Mouse (Mus musculus): ENCODE data around the gene Gm10309.

The Gm10309 gene

GRCm38 (mm10) chr17:86505183-86505631 lies at the start of gene Gm10309:
Gene Gm10309, minus strand, starts transcription at chr17:86505232.
- no peak for DNase-seq (ENCODE audit: extremely low read depth, insufficient read length, low spot score)

GRCm38 (mm10) chr17:86551995-86552394 lies 47.0 kb upstream of the Gm10309 start:
- DNase-seq (ENCODE audit: extremely low read depth, insufficient read length, low spot score), result no peak

- no peak for DNase-seq (ENCODE audit: extremely low read depth, insufficient read length, low spot score)
These were observed 46.5 kb upstream of the Gm10309 start for GRCm38 (mm10) chr17:86551561-86551960.

GRCm38 (mm10) chr17:86549128-86549527 lies 44.1 kb upstream of the Gm10309 start:
- no peak for DNase-seq (ENCODE audit: extremely low read depth, insufficient read length, low spot score)

- no peak for DNase-seq (ENCODE audit: extremely low read depth, insufficient read length, low spot score)
These were observed 41.5 kb upstream of the Gm10309 start for GRCm38 (mm10) chr17:86546529-86546928.

GRCm38 (mm10) chr17:86539881-86540430 lies 34.9 kb upstream of the Gm10309 start:
- no peak for DNase-seq (ENCODE audit: extremely low read depth, insufficient read length, low spot score)

GRCm38 (mm10) chr17:86535827-86536656 lies 31.0 kb upstream of the Gm10309 start:
- DNase-seq (ENCODE audit: extremely low read depth, insufficient read length, low spot score), result peak; percentile 40

GRCm38 (mm10) chr17:86535096-86535495 lies 30.1 kb upstream of the Gm10309 start:
- DNase-seq (ENCODE audit: extremely low read depth, insufficient read length, low spot score), result peak; percentile 37

- no peak for DNase-seq (ENCODE audit: extremely low read depth, insufficient read length, low spot score)
These were observed 28.5 kb upstream of the Gm10309 start for GRCm38 (mm10) chr17:86533549-86533851.

- no peak for DNase-seq (ENCODE audit: extremely low read depth, insufficient read length, low spot score)
These were observed 27.9 kb upstream of the Gm10309 start for GRCm38 (mm10) chr17:86532783-86533548.

GRCm38 (mm10) chr17:86531231-86531630 lies 26.2 kb upstream of the Gm10309 start:
- no peak for DNase-seq (ENCODE audit: extremely low read depth, insufficient read length, low spot score)

GRCm38 (mm10) chr17:86529411-86529810 lies 24.4 kb upstream of the Gm10309 start:
- DNase-seq (ENCODE audit: extremely low read depth, insufficient read length, low spot score), result no peak

- no peak for DNase-seq (ENCODE audit: extremely low read depth, insufficient read length, low spot score)
These were observed 24.0 kb upstream of the Gm10309 start for GRCm38 (mm10) chr17:86529003-86529402.

- no peak for DNase-seq (ENCODE audit: extremely low read depth, insufficient read length, low spot score)
These were observed 22.3 kb upstream of the Gm10309 start for GRCm38 (mm10) chr17:86527298-86527697.

GRCm38 (mm10) chr17:86526016-86526415 lies 21.0 kb upstream of the Gm10309 start:
- DNase-seq (ENCODE audit: extremely low read depth, insufficient read length, low spot score), result no peak

- no peak for DNase-seq (ENCODE audit: extremely low read depth, insufficient read length, low spot score)
These were observed 20.0 kb upstream of the Gm10309 start for GRCm38 (mm10) chr17:86525075-86525474.

GRCm38 (mm10) chr17:86523843-86524242 lies 18.8 kb upstream of the Gm10309 start:
- no peak for DNase-seq (ENCODE audit: extremely low read depth, insufficient read length, low spot score)

GRCm38 (mm10) chr17:86523374-86523773 lies 18.3 kb upstream of the Gm10309 start:
- no peak for DNase-seq (ENCODE audit: extremely low read depth, insufficient read length, low spot score)

- no peak for DNase-seq (ENCODE audit: extremely low read depth, insufficient read length, low spot score)
These were observed 17.6 kb upstream of the Gm10309 start for GRCm38 (mm10) chr17:86522649-86523048.

- no peak for DNase-seq (ENCODE audit: extremely low read depth, insufficient read length, low spot score)
These were observed 16.2 kb upstream of the Gm10309 start for GRCm38 (mm10) chr17:86521252-86521651.

- DNase-seq (ENCODE audit: extremely low read depth, insufficient read length, low spot score), result no peak
These were observed 13.6 kb upstream of the Gm10309 start for GRCm38 (mm10) chr17:86518604-86519003.

- DNase-seq (ENCODE audit: extremely low read depth, insufficient read length, low spot score), result no peak
These were observed 11.6 kb upstream of the Gm10309 start for GRCm38 (mm10) chr17:86516630-86517029.
